Mouse (Mus musculus): ENCODE data around the gene Tns1. TPM values are rescaled to one million over a fixed set of nuclear protein-coding genes. Genes with fewer than 3 reads are reported as not detected.

Tns1 gene
- polyA plus RNA-seq, 1 experiment from 2014 or later = 65.4 TPM

GRCm38 (mm10) chr1:73956320-73956719 lies 167.9 kb downstream of the Tns1 start:
- Histone ChIP-seq H3K36me3 (ENCODE audit: insufficient read depth, low read length) (peaks cover 28% of the 10 kb centered on the region), H3K4me3 (replicated peaks; ENCODE audit: low read depth, low read length) (no peak overlapping the region), H3K27me3 (ENCODE audit: insufficient read depth, low read length) (no peaks in the 10 kb centered on the region), H3K9me3 (replicated peaks; ENCODE audit: low read length) (no peaks in the 10 kb centered on the region), H3K9ac (ENCODE audit: low read depth, low read length) (no peak overlapping the region; the same call in 1 of the 2 replicates), H3K4me1 (replicated peaks; ENCODE audit: insufficient read depth, low read length) (peaks cover 15% of the 10 kb centered on the region), H3K4me2 (ENCODE audit: low read length) (no peak overlapping the region), H3K27ac (peak overlapping the region; percentile 48; the same call in 1 of the 2 replicates)
- no peak for TF ChIP-seq CTCF (IDR thresholded peaks at IDR 0.05; ENCODE audit: low read depth)
- DNase-seq (ENCODE audit: low spot score) (no peak), ATAC-seq (replicated peaks; ENCODE audit: low FRiP score, low read depth) (no peak)
- WGBS = 100% methylated on average over 1 of the region's 1 CpGs

- Histone ChIP-seq H3K27ac (peak overlapping the region; percentile 65), H3K9me3 (replicated peaks; ENCODE audit: low read length) (no peaks in the 10 kb centered on the region), H3K27me3 (ENCODE audit: insufficient read depth, low read length) (no peaks in the 10 kb centered on the region), H3K4me1 (replicated peaks; ENCODE audit: insufficient read depth, low read length) (peaks cover 15% of the 10 kb centered on the region), H3K4me2 (ENCODE audit: low read length) (no peak overlapping the region), H3K36me3 (ENCODE audit: insufficient read depth, low read length) (peaks cover 23% of the 10 kb centered on the region), H3K9ac (ENCODE audit: low read depth, low read length) (no peak overlapping the region), H3K4me3 (replicated peaks; ENCODE audit: low read depth, low read length) (no peak overlapping the region)
- ATAC-seq (replicated peaks; ENCODE audit: low FRiP score, low read depth) = 0 out of 2 replicates have a peak, but pooled peaks have one; percentile 50
- no peak for TF ChIP-seq CTCF (IDR thresholded peaks at IDR 0.05; ENCODE audit: low read depth)
- peak; percentile 72 for DNase-seq (ENCODE audit: low spot score)
- WGBS = 27% methylated on average over 3 of the region's 4 CpGs
These were observed 168.9 kb downstream of the Tns1 start for GRCm38 (mm10) chr1:73955259-73955842.

- peak overlapping the region; percentile 65 for H3K27ac ChIP-seq
- DNase-seq (ENCODE audit: low spot score) (peak; percentile 59), ATAC-seq (replicated peaks; ENCODE audit: low FRiP score, low read depth) (peak; percentile 12; the same call in 1 of the 2 replicates)
- peaks cover 22% of the 10 kb centered on the region for H3K36me3 ChIP-seq (ENCODE audit: insufficient read depth, low read length)
- no peak overlapping the region for H3K9ac ChIP-seq (ENCODE audit: low read depth, low read length)
- no peak overlapping the region for H3K4me2 ChIP-seq (ENCODE audit: low read length)
- TF ChIP-seq CTCF (IDR thresholded peaks at IDR 0.05; ENCODE audit: low read depth) = no peak
- no peaks in the 10 kb centered on the region for H3K9me3 ChIP-seq (replicated peaks; ENCODE audit: low read length)
- WGBS = 14% methylated on average over 4 of the region's 4 CpGs
- H3K27me3 ChIP-seq (ENCODE audit: insufficient read depth, low read length) = no peaks in the 10 kb centered on the region
- peaks cover 15% of the 10 kb centered on the region for H3K4me1 ChIP-seq (replicated peaks; ENCODE audit: insufficient read depth, low read length)
- no peak overlapping the region for H3K4me3 ChIP-seq (replicated peaks; ENCODE audit: low read depth, low read length)
These were observed 169.6 kb downstream of the Tns1 start for GRCm38 (mm10) chr1:73954614-73955013.

GRCm38 (mm10) chr1:73954015-73954408 lies 170.2 kb downstream of the Tns1 start:
- no peak for TF ChIP-seq CTCF (IDR thresholded peaks at IDR 0.05; ENCODE audit: low read depth)
- no peak for DNase-seq (ENCODE audit: low spot score)
- 92% methylated on average over 6 of the region's 6 CpGs for WGBS
- no peak overlapping the region for H3K4me3 ChIP-seq (replicated peaks; ENCODE audit: low read depth, low read length)
- no peak overlapping the region for H3K9ac ChIP-seq (ENCODE audit: low read depth, low read length)
- ATAC-seq (replicated peaks; ENCODE audit: low FRiP score, low read depth) = no peak
- H3K36me3 ChIP-seq (ENCODE audit: insufficient read depth, low read length) = peaks cover 22% of the 10 kb centered on the region
- H3K4me1 ChIP-seq (replicated peaks; ENCODE audit: insufficient read depth, low read length) = peaks cover 15% of the 10 kb centered on the region
- H3K9me3 ChIP-seq (replicated peaks; ENCODE audit: low read length) = no peaks in the 10 kb centered on the region
- no peaks in the 10 kb centered on the region for H3K27me3 ChIP-seq (ENCODE audit: insufficient read depth, low read length)
- no peak overlapping the region for H3K4me2 ChIP-seq (ENCODE audit: low read length)
- H3K27ac ChIP-seq = no peak overlapping the region

GRCm38 (mm10) chr1:73953317-73954014 lies 170.8 kb downstream of the Tns1 start:
- no peak for TF ChIP-seq CTCF (IDR thresholded peaks at IDR 0.05; ENCODE audit: low read depth)
- no peak overlapping the region for H3K9ac ChIP-seq (ENCODE audit: low read depth, low read length)
- DNase-seq (ENCODE audit: low spot score) (no peak), ATAC-seq (replicated peaks; ENCODE audit: low FRiP score, low read depth) (no peak)
- WGBS = 91% methylated on average over 20 of the region's 20 CpGs
- peaks cover 15% of the 10 kb centered on the region for H3K4me1 ChIP-seq (replicated peaks; ENCODE audit: insufficient read depth, low read length)
- no peak overlapping the region for H3K27ac ChIP-seq
- no peak overlapping the region for H3K4me3 ChIP-seq (replicated peaks; ENCODE audit: low read depth, low read length)
- no peaks in the 10 kb centered on the region for H3K27me3 ChIP-seq (ENCODE audit: insufficient read depth, low read length)
- H3K4me2 ChIP-seq (ENCODE audit: low read length) = no peak overlapping the region
- H3K9me3 ChIP-seq (replicated peaks; ENCODE audit: low read length) = no peaks in the 10 kb centered on the region
- peaks cover 22% of the 10 kb centered on the region for H3K36me3 ChIP-seq (ENCODE audit: insufficient read depth, low read length)

- Histone ChIP-seq H3K4me3 (replicated peaks; ENCODE audit: low read depth, low read length) (no peak overlapping the region), H3K4me2 (ENCODE audit: low read length) (no peak overlapping the region), H3K9me3 (replicated peaks; ENCODE audit: low read length) (no peaks in the 10 kb centered on the region), H3K4me1 (replicated peaks; ENCODE audit: insufficient read depth, low read length) (peaks cover 15% of the 10 kb centered on the region), H3K36me3 (ENCODE audit: insufficient read depth, low read length) (peaks cover 22% of the 10 kb centered on the region), H3K9ac (ENCODE audit: low read depth, low read length) (no peak overlapping the region), H3K27ac (no peak overlapping the region), H3K27me3 (ENCODE audit: insufficient read depth, low read length) (no peaks in the 10 kb centered on the region)
- ATAC-seq (replicated peaks; ENCODE audit: low FRiP score, low read depth) = no peak
- no peak for TF ChIP-seq CTCF (IDR thresholded peaks at IDR 0.05; ENCODE audit: low read depth)
- 85% methylated on average over 10 of the region's 10 CpGs for WGBS
- no peak for DNase-seq (ENCODE audit: low spot score)
These were observed 171.7 kb downstream of the Tns1 start for GRCm38 (mm10) chr1:73952598-73952997.

Measured in kidney, postnatal 0 days (tissue).